Mouse (Mus musculus): ENCODE measurements at regions not wholly inside any gene's neighbourhood (a gene's known extent, or its start where the extent isn't known, plus 50 kb on each side); places are given as distances from the start of the nearest gene placed in this dataset.
A peak's percentile ranks its signal among the peaks of the same experiment; 100 is the strongest.

DNA sequence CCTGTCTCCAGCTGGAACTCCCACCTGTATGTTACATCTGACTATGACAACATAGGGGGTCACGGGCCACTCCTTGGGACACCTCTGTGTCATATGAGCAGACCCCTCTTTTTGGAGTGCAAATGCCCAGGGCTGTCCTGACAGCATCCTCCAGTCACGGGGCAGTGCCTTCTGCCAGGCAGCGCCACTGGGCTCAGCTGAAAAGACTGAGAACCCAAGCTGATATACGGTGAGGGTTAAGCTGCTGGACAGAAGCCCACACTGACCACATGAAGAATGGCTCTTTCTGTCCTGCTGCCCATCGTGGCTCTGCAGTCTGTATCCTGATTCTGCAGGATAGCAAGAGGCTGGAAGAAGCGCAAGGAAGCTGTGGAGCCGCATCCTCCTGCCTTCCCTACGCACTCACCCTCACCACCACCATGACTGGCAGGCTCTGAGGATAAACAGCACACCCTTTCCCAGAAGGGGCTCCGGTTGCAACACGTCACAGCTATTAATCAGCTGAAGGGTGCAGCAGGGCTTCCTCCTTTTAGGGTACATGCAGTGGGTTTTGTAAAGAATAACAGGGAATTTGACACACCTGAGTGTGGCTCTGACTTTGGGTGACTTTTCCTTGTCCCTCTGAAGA lies 93.9 kb upstream of the Arntl start:
- DNase-seq (ENCODE audit: low spot score in 2 of 2): no peak

DNA sequence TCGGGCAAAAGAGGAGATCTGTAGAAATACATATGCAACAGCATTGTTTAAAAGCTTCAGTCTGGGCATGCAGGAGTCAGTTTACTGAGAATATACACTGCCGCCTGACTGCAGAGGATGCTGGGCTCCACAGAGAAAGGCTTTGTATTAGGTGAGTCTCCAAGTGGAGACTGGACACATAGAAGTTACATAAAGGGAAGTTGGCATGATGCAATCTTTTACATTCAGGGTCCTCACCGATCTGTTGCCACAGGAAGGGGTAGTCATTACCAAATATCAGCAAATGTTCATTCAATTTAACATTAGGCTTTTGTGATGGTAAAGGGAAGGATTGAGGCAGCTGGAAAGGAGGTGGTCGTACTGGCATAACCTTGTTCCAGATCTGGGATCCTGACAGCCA lies 89.7 kb upstream of the Arntl start:
- DNase-seq (ENCODE audit: low spot score in 2 of 2): no peak

DNA sequence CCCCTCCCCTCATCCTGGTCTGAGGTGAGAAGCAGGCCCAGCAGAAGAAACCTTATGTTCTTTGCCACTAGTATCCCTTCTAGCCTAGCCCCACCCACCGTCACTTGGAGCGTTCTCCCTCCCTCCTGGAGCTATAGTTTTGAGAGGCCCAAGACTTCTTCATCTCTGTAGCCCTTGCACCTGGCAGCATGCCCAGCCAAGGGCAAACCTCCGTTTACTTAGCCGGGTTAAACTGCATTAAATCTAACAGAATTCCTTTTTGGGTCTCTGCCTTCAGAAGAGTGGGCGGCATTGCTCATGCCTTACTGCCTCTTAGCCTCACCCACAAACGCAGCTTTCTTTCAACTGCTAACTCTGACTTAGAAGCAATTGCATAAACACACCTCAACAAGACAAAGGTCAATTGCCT lies 85.3 kb upstream of the Arntl start:
- no peak for DNase-seq (ENCODE audit: low spot score in 2 of 2)

DNA sequence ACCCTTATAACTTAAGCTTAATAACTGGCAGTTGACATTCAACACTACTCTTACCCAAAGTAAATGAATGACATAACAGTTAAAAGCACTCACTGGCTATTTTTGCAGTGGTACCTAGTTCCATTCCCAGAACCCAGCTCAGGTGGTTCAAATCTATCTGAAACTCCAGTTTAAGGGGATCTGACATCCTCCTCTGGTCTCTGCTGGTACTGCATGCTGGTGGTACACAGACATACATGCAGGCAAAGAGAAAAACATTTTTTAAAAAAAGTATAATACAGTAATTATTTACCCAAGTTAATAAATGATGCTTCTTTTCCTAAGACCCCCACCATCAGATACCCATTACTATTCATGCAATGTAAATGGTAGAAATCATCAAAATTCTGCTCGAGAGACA lies 81.3 kb upstream of the Arntl start:
- DNase-seq (ENCODE audit: low spot score in 2 of 2): no peak

DNA sequence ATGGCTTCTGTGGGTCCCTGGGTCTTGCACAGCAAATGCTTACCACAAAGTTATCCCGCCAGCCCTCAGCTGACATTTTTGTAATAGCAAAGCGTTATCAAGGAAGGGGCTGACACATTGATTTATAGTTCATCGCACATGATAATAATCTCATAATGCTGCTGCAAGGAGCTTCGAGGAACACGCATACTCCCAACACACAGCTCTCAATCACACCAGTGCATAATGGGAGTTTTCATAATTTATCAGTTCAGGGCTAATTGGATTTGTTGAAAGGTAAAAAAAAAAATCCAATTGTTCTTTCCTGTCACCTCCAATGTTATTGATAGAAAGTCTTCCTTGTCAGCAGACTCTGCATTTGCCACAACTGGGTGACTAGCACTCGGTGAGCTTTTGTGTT lies 76.7 kb upstream of the Arntl start:
- DNase-seq (ENCODE audit: low spot score in 2 of 2): no peak

DNA sequence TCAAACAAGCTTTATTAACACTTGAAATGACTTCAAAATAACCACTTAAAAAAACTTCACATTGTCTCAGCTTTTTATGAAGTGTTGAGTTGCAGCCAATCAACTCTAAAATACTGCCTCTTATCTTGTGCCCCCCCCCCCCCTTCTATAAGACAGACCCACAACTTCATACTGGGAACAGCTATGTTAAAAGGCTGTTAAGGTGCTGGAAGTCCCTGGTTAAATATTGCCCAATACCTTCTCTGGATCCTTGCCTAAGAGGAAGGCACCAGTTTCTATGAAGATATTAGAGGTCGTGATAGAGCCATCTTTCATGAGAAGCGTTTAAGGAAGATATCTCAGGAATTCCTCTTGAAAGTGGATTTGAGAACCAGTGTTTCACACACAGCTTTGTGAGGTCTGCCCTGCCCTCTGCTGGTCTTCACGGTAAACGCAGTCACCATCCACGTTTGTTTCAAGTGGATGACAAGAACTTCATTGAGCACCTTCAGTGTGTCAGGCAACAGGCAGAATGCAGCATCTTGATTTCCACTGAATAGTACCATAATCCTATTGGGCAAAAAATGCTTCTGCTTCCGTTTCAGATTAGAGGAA lies 75.2 kb upstream of the Arntl start:
- DNase-seq (ENCODE audit: low spot score in 2 of 2): peak; percentile 47 to 72

DNA sequence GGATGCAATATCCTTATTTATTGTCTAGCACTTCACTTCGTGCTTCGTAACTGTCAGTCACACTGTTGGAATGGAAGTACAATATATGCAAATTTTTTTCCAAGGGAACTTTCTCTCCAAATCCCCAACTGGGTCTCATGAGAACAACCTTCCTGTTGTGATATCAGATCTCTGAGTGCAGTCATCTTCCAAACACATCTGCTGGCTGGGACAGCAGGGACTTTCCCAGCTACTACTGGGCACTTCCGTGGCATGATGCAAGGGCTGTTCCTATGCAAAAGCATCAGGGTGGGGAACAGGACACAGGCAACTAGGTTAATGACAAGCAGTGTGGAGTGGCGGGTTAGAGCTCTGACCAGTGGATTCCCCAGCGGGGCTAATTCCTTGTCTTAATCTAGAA lies 73.4 kb upstream of the Arntl start:
- DNase-seq (ENCODE audit: low spot score in 2 of 2): no peak

DNA sequence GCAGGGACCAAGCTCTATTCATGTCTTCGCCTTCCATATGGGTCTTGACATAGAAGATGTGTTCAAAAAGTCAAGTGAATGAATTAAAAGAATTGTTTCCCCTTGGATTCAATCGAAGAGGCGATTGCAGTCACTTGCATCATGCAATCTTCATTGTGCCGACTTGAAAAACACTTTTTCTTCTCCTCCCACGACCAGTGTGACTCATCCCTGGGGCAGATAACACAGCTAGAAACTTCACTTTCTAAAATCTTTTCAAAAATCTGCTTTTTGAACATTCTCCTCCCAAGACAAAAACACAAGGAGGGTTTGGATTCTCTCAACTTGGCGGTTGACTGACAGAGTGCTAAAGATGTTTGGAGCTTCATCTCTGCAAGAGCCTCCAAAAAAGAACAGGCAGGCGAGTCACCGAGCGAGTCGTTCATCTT lies 67.2 kb upstream of the Arntl start:
- DNase-seq (ENCODE audit: low spot score in 2 of 2): no peak

DNA sequence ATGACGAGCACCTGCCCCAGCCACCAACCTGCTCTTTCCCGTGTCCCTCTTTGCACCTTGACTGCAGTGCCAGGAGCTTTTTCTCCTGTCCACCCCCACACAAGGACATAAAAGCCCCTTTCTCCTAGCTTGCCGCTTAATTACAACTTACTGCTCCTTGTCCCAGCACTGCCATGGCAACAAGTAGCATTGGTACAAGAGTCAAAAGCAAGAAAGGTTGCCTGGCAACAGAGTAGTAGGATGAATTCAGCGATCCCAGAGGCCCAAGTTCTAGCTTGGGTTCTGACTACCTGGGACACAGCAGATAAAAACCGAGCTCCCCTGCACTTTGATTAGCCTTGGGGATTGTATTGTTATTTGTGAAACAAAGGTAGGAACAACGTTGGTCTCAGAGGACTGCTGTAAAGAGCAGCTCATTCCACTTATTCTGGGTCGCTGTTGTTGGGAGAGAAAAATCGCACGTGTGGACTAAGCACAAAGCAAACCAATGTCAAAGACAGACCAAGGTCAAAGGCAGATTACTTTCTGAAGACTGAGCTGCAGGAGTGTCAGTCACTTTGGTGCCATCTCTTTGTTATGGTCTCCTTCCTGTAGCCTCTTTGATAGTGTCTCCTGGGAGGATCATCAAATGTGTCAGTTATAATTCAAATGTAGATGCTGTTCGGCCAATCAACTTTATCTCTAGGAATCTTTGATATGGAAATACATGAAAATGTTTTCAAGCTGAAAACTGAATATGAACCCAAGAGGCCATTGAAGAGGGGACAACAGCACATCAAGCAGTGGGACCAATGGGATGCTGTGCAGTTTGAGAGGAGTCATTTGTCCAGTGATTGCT lies 65.2 kb upstream of the Arntl start:
- DNase-seq (ENCODE audit: low spot score in 2 of 2): no peak

DNA sequence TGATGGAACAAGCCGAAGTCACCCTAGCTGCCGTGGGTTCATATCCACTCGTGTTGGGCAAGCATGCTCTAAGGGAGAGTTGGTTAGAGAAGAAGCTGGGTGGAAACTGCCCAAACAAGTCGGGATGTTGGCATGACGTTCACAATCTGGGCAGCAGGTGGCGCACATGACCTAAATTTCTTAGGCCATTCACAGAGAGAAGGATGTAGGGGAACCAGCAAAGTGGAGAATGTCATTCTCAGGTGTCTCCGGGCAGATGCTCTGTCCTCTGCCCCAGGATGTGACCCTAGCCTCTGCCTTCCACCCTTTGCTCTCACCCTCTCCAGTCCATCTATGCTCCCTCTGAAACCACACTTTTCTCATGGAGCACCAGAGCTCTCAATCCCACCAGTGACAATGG lies 63.7 kb upstream of the Arntl start:
- DNase-seq (ENCODE audit: low spot score in 2 of 2): peak; percentile 64 to 83

DNA sequence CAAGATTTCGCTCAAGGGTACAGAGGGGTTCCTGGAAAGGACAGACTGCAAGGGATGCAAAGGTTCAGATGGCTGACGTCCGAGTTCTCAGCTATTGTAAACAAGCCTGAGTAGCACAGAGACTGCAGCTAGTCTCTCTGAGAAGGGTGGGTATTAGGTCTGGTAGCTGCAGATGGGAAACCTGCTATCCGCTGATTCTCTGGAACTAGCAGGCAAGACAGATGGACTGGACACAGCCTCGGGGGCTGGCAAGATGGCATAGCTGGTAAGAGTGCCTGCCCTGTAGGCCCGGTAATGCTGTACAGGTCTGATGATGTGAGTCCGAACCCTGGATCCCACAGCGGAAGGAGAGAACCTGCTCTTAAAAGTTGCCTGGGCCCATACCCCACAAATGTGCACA lies 62.2 kb upstream of the Arntl start:
- DNase-seq (ENCODE audit: low spot score in 2 of 2): no peak

DNA sequence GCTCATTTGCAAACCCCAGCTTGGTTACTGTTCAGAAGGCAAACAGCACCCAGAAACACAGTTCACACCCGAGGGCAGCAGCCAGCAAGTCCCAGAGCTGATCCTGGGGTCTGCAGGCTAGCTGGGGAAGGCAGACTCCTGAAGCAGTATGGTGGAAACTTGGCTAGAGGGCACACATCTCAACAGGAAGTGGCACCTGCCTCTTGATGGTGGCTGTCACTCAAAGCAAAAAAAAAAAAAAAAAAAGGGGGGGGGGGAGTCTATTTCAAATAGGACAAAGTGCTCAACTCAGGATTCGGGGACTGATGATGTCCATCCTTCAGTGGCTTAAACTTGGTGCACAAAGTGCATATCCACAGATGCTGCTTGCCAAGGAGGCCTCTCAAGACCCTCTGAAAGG lies 61.2 kb upstream of the Arntl start:
- no peak for DNase-seq (ENCODE audit: low spot score in 2 of 2)

DNA sequence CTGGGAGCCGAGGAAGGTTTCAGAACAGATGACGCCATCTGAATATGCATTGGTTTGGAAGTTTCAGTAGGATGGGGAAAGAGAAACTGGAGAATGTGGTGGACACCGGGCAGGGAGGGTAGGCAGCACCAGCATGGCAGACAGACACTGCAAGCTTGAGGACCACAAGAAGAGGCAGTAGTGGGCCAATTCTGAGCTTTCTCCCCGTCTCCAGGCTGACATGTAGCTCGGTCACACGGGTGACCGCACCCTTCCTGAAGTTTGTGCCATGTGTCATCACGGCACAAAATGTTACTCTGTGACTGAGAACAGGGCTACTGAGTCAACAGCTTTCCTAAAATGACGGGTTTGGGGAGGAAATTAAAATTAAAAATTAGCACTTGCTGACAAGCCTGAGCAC lies 60.7 kb upstream of the Arntl start:
- DNase-seq (ENCODE audit: low spot score in 2 of 2): no peak

DNA sequence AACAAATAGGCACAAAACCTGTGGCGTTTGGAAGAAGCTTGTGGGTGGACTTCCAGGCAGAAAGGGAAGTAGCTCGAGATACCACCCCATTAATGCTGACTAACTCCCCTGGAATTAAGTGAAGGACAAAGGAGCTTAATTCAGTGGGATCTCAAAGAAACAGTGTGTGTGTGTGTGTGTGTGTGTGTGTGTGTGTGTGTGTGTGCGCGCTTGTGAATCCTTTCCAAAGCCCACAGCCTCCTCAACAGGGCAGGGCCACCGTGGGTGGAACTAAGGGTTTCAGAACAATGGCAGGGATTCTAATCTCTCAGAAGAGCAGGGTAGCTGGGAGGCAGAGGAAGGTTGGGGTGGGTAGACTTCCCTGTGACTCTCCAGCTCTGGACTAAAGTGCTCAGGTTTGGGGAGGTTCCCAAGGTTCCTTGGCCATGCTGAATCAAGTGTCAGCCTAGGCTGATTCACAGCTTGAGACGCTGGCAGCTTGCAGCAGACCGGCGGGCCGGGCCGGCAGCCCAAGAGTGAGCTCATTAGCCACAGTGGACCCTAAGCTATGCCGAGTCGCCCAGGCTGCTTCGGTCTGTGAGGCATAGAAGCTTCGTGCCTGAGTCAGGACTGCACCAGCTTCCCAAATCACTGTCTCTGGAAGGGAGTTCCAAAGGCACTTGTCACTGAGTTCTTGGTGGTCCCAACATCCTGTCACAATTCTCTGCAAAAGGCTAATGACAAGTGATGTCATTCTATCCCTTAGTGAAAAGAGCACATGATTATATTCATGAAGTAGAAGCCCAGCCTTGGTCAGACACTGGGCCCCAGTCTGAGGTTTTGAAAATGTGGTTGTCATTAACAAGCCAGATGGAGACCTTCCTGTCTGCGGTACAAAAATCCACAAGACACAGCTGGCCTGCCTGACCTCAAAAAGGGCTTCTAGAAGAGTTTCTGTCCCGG lies 59.6 kb upstream of the Arntl start:
- no peak for DNase-seq (ENCODE audit: low spot score in 2 of 2)

DNA sequence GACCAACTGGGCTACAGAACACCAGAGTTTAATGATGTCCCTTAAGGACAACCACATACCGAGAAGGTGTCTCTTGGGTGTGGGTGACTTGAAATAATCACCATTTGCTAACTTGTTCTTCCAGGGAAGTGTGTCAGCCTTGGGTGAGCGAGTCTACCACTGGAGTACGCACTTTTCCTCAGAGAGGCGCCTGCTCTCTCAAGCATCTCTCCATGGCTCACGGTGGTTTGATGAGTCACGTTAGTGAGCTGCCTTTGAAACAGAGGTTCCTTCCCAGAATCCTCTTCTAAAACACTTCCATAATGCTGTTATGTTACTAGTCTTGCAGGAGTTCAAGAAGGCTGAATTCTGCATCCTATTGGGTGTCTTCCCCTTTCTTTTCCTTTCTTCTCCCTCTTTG lies 58.6 kb upstream of the Arntl start:
- no peak for DNase-seq (ENCODE audit: low spot score in 2 of 2)

DNA sequence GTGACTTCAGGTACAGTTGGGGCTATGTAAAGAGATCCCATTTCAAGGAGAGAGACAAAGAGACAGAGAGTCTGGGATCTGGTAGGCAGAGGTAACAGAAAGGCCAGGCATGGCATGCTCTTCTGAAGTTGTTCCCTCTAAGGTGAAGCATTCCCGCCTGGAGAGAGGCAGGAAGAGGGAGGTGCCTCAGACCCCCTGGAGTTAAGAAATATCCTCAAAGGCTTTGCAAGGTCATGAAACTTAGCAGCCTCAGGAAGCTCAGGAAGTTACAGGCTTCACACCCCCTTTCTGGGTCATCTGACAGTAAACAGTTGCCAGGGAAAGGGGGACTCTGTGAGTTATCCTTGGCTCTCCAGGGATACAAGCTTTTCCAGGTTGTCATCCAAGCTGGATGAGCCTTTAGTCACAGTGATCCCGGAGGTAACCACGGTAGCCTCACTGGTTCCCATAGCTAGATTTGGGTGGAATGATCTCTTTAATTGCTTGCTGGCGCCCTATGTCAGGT lies 57.2 kb upstream of the Arntl start:
- no peak for DNase-seq (ENCODE audit: low spot score in 2 of 2)

DNA sequence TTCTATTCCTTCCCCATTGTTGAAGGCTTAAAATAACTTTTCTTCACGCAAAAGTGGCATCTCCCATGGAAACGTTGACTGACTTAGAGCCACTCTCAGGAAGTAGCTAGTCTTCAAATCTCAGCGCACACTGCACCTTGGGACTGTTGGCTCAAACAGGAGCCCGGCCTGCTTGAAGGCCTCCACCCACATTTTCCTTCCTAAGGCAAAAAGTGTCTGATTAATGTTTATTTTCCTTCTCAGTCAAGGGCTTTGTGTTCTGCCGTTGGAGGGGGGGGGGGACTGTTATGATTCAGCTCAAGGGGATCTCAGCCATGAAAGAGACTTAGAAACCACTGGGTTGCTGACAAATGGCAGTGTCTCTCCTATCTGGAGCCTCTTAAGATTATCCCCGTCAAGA lies 56.5 kb upstream of the Arntl start:
- DNase-seq (ENCODE audit: low spot score in 2 of 2): no peak

DNA sequence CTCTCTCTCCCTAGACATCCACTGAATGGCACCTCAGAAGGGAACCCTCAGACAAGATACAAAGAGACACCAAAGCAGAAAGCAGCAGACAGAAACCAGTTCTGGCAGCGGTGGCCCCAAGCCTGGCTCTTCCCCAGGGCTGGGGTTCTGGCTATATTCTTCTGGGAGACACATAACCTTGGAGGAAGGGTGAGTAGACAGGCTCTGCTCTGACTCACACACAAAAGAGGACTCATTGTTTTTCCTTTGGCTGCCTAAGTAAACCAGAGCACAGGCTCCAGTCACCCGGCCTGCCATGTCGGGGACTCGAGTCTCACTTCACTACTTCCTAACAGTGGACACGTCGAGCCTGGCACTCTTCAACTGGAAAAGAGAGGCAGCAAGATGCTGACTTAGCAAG lies 55.8 kb upstream of the Arntl start:
- DNase-seq (ENCODE audit: low spot score in 2 of 2): no peak

DNA sequence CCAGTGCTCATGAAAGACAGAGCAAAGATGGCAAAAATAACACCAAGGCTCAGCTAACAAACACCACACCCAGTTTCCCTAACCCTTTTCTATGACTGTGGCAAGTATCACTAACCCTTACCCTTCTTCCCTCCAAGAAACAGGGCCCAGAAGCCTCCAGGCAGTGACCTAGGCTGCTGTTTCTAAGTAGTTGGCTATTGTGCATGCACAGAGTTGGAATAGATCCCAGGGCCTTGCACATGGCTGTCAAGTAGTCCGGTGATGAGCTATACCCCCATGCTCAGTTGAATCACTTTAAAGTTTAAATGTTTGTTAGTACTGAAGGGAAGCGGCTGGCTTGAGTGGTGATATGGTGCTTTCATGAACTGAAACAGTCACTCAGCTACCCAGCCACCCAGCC lies 53.9 kb upstream of the Arntl start:
- DNase-seq (ENCODE audit: low spot score in 2 of 2): no peak

DNA sequence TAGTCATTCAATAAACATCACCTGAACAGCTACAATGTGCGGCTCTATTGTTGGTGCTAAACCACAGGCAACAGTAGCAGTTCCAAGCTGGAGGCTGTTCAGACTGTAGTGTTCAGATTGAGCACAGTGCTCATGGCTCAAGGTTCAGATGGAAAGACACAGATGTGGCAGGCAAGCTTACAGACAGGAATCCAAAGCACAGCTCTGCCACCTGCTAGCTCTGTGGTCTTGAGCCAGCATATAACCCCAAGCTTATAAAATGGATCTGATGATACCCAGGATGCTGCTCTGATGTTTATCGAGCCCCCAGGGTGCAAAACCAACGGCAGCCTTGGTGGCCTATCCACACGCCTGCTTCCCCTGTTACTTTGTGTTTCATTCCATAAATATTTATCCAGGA lies 53.2 kb upstream of the Arntl start:
- DNase-seq (ENCODE audit: low spot score in 2 of 2): no peak

DNA sequence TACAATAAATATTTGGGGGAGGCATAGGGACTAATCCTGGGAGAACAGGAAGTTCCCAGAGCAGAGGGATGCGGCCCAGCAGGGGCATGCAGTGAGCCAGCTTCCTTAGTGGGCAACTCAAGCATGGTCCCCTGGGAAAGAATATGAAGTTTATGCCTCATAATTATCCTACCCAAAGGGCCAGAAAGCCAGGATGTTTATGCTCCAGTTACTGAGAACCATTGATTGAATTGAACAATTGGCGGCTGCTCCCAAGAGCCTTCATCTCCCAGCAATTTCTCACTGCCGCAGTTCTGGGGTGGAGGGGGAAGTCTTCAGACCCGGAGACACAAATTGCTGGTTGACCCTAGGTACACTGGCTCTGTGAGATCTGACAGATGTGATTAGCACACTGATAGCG lies 50.9 kb upstream of the Arntl start:
- no peak for DNase-seq (ENCODE audit: low spot score in 2 of 2)
